Mouse (Mus musculus): ENCODE measurements at regions not wholly inside any gene's neighbourhood (a gene's known extent, or its start where the extent isn't known, plus 50 kb on each side); places are given as distances from the start of the nearest gene placed in this dataset.

DNA sequence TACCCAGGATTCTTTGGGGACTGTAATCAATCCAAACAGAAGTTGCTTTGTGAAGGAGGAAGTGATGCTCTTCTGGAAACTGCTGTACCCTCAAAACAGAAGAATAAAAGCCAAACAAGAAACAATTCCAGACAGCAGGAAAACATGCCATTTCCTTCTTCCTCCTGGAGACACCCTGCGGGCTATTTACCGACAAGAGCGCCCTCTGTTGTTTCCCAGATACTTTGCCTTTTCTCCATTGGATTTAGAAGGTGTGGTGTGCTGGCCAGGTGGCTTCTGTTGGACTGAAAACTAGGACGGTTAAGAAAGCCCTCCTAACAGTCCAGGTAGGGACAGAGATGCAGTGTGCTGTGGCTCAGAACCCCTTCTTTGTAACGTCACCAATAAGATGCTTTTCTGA lies 119.9 kb upstream of the Msx2 start:
- in situ Hi-C loops (cut with MboI, MseI) = no loop called here

DNA sequence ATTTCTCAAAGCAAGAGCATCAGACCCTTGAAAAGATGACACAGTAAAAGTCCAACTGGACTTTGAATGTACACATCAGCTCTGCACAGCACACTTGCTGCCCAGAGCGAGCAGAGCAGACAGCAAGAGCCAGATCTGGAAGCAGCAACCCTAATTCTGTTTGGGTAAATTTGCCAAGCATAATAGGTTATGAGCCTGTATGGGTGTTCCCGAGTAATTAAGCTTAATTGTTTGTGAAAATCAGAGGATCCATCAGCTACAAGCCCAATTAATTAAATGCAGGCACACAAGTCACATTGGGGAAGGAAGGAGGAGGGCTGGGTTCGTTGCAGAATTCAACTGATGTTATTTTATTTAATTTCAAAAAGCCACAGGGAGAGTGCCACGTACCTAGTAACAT lies 113.9 kb upstream of the Msx2 start:
- in situ Hi-C loops (cut with MboI, MseI) = no loop called here

DNA sequence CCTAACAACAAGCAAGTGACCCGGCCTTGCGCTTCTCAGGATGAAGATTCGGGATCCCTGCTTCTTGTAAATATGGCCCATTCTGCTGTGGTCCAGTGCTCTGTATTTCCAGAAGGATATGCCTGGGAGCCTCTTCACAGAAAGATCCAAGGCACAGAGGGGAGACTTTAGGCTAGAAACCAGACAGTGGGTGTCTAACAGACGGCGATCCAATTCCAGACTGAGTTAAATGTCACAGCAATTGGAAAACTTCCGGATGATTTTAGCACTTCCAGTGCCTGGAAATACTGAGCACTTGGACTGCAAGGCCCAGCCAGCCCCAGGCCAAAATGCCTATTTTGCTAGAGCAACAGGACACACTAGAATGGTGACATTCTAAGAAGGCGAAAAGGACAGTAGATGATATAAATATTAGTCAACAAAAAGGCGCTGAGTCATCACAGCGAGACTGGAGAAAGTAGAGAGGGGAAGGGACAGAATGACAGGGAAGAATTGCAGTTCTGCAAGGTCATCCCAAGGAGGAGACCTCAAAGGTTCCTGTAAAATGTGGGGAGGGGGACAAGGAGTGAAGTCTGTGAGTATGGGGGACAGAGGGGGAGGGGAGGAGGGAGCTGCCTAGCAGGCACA lies 111.7 kb upstream of the Msx2 start:
- in situ Hi-C loops (cut with MboI, MseI) = no loop called here

DNA sequence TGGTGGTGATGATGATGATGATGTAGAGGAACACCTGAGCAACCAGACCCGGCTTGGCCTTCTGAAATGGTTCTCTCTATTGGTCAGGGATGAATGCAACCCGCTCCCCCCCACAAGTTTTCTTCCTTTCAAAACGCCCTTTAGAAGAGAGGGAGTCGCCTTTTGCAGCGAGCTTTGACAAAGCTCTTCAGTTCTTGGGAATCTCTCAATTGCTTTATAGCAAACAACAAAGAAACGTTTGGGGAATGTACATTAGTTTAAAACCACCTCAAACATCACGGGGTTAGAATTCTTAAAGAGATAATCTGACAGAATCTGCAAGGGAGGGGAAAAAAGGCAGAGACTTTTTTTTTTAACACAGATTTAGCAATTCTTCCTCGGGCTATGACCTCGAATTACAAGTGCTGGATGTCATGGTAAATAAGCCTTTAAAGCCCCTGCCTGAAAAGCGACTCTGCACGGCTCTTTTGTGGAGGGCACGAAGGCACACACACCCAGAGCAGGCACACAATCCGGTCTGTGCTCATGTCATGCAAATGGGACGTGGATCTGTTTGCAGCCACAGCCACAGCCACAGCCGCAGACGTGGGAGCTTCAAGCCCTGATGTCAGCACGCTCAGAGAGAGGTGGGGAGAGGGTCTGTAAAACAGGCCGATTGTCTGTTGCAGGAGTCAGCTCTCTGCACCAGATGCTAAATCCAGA lies 81.2 kb upstream of the Msx2 start:
- in situ Hi-C loops (cut with MboI, MseI) = no loop called here

DNA sequence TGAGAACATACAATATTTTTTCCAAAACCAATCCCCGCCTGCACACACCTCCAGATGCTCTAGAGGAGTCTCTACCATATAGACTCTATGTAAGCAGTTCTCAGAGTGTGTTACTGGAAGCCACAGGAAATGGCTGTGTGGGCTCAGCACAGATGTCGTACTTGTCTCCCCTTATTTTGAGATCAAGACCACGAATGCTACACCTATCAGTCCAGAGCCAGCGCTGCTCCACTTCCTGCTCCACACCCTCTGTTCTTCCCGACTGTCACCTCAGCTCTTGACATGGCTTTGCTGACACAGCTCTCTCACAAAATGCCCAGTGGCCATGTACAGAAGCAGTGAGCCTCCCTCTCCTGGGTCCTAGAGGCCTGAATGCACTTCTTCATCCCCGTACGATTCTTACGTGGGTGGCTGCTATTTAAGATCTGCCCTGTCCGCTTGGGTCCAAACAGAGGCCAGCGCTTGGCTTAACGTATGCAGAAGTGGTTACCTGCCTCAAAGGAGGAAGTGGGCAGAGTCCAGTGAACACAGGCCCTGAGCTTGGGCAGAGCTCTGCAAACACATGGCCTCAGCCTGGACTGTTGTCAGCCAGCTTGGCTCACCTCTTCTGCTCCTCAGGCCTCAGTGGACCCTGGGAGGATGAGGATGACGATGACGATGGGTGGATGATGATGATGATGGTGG lies 80.5 kb upstream of the Msx2 start:
- in situ Hi-C loops (cut with MboI, MseI) = no loop called here

DNA sequence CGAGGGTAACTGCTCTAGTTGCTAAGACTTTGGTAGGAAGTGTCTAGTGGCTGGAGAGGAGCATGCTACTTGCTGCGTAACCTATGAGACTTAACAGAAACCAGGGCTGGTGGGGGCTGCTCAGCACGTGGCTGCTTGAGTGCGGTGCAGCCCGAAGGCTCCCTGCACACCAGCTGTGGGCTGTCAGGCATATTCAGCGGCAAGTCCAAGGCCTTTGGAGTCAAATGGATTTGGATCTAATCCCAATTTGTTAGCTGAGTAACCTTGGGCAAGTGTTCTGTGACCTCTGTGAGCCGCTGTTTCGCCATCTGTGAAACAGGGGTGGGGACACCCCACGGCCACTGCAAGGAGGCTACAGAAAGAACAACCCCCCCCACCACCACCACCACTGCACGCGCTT lies 75.5 kb upstream of the Msx2 start:
- in situ Hi-C loops (cut with MboI, MseI) = no loop called here

DNA sequence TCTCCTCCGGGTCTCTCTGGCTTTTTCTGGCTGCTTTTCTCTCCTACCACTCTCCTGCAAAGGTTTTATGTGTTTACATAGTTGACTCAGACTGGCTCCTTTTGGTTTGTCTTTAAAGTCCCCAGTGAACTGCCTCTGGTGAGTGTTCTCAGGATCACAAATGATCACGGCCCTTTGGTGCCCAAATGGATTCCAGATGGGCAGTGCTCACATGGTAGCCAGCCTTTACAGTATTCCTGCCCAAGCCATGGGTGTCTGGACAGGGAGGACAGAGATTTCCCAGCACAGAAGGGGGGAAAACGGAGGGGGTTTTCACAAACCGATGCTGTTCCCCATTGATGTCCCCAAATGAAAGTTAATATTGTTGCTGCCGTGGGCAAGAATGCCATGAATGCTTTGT lies 70.4 kb upstream of the Msx2 start:
- in situ Hi-C loops (cut with MboI, MseI) = no loop called here

DNA sequence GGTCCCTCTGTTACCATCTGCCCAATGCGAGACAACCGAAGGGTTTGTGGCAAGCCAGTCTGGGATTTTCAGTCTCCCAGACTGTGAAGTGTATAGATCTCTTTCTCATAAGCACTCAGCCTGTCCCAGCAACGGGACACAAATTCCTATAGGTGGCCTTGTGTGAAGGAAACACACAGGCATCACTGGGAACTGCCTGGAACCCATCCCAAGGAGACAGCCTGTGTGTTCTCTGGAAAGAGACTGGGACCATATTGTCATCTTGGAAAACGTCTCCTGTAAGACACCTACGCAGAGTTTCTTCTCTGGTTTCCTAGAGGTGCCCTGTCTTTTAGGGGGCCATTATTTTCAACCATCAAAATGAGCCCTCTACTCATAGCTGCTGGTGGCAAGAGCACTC lies 66.9 kb upstream of the Msx2 start:
- in situ Hi-C loops (cut with MboI, MseI) = no loop called here

DNA sequence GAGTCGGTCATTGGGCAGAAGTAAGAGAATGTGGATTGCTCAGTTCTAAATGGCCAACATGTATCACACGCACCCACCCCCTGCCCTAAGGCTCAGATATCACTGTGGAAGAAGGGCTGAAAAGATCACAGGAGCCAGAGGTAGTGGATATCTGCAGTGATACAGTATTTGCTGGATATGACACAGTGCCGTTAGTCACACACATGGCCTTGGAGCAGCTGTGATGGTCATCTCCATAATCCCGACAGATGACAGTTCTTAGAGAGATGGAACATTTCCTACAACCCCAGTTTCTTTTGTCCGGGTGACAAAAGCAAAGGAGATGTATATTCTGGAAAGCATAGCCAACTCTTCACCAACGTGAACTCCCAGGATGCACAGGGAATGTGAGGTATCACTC lies 65.1 kb upstream of the Msx2 start:
- in situ Hi-C loops (cut with MboI, MseI) = no loop called here

DNA sequence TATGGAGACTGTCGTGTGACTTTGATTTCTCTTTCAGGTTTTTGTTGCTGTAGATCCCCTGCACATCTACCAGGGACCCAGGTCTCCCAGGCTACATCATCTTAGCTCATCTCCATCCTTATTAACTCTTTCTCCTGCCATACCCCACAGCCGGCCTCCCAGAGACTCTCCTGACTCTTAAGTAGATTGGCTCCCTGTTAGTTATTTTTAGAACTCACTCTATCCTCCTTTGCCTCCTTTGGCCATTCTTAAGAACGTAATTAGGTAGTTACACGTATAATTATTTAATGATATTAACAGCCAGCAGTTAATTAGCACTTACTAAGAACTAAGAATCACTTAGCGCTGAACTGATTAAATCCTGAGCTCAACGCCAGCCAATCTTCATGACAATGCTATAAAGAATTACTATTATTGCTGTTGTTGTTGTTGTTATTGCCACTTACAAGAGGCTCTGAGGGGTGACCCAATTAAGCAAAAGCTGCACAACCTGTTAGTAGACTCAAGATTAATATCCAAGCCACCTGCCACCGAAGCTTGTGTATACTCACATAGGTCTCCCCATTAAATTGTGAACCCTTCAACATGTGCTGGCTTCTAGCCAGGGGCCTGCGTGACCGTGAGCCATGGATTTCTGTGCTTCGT lies 63.0 kb upstream of the Msx2 start:
- in situ Hi-C loops (cut with MboI, MseI) = no loop called here

DNA sequence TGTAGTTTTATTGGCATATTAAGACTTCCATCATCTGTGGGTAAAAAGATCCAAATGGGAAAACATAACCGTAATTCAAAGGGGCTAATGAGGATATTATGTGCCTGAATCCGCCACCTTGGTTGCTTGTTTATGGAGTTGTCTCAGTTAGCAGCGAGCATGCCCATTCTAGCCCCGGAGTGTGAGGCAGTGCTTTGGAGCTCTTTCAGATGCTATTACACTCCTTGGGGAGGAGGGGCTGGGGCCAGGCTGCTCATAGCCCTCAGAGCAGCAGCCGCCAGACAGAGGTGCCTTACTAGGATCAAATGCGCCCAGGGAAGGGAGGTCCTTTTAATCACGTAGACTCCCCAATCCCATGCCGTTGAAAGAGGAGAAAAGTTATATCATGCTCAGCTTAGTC lies 60.9 kb upstream of the Msx2 start:
- in situ Hi-C loops (cut with MboI, MseI) = no loop called here

DNA sequence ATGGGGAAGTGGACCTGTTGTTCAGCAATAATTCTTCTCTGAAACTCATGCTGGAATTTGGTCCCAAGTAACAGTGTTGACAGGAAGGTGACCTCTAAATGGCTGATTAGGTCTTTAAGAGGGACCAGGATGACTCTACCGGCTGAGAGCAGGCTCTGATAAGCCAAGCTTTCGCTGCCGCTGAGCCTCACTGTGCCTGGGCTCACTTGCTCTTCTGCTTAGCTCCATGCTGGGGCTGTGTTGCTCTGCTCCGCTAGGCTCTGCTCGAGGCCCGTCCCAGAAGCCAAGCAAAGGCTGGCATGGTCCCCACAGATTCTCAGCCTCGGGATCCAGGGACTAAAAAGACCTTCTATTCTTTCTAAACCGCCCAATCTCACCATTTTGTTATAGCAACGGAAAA lies 54.0 kb upstream of the Msx2 start:
- in situ Hi-C loops (cut with MboI, MseI) = no loop called here

DNA sequence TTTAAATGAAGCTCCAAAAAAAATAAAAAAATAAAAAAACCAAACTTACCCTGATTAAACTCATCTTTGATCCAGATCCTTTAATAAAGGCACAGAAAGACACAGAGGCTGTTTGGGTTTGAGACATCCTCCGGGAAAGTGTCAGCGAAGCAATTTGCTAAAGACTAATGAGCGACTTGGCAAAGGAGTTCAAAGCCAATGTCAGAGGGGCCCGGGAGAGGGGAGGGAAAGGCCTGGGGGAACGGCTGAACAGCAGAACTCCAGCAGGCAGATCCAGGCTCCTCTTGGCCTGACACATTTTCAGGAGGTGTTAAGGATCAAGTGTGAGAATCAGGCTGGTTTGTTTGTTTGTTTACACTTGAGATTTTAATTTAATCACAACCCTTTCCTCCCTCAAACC lies 49.9 kb upstream of the Msx2 start:
- in situ Hi-C loops (cut with MboI, MseI) = no loop called here
